Mouse (Mus musculus) heart, postnatal 0 days (tissue): ENCODE measurements around the gene Rbm47. TPM values are rescaled to one million over a fixed set of nuclear protein-coding genes. Genes with fewer than 3 reads are reported as not detected.

Experiments used
- ATAC-seq: fragments of 200-750 bp; cut with Nextera tagmentation; 2 replicates; pipeline ENCODE4 v1.8.0; 2017; ENCODE audit warnings: low read depth, moderate number of reproducible peaks, moderate library complexity; ENCODE audit not compliant: insufficient read depth
- DNase-seq: peaks from one replicate; pipeline ENCODE4 v3.0.0-alpha.2; 2016; ENCODE audit warnings: low spot score
- H3K27ac ChIP-seq: fragments of 300-500 bp; sonication (generic); 2 replicates; pipeline ENCODE4 v1.5.1; 2014; ENCODE audit warnings: low read depth, mild to moderate bottlenecking
- H3K27me3 ChIP-seq: fragments of 300-500 bp; sonication (generic); 2 replicates; pipeline ENCODE4 v1.6.1; 2014; ENCODE audit warnings: low read length, mixed read lengths; ENCODE audit not compliant: control insufficient read depth, insufficient read depth
- H3K36me3 ChIP-seq: fragments of 300-500 bp; sonication (generic); replicated peaks from 2 replicates; pipeline ENCODE4 v1.6.1; 2014; ENCODE audit warnings: low read length, mixed read lengths; ENCODE audit not compliant: control insufficient read depth, insufficient read depth
- H3K4me1 ChIP-seq: fragments of 300-500 bp; sonication (generic); 2 replicates; pipeline ENCODE4 v1.6.1; 2014; ENCODE audit warnings: antibody characterized with exemption; ENCODE audit not compliant: control insufficient read depth, insufficient read depth
- H3K4me2 ChIP-seq: fragments of 300-500 bp; sonication (generic); 2 replicates; pipeline ENCODE4 v1.6.1; 2014; ENCODE audit warnings: low read depth, mild to moderate bottlenecking, low read length, moderate library complexity
- H3K4me3 ChIP-seq: fragments of 300-500 bp; sonication (generic); 2 replicates; pipeline ENCODE4 v1.5.1; 2014; ENCODE audit warnings: low read depth, low read length
- H3K9ac ChIP-seq: fragments of 300-500 bp; sonication (generic); replicated peaks from 2 replicates; pipeline ENCODE4 v1.6.1; 2014; ENCODE audit warnings: low read depth, low read length, mixed read lengths
- H3K9me3 ChIP-seq: fragments of 300-500 bp; sonication (generic); replicated peaks from 2 replicates; pipeline ENCODE4 v1.6.1; 2016; ENCODE audit warnings: low read length; ENCODE audit not compliant: control insufficient read depth
- CTCF ChIP-seq: IDR thresholded peaks from 2 replicates; pipeline ENCODE4 v1.5.1; 2016; ENCODE audit warnings: antibody characterized with exemption, control low read depth, low read depth
- EP300 ChIP-seq: IDR thresholded peaks from 2 replicates; pipeline ENCODE4 v1.6.1; 2016; ENCODE audit warnings: antibody characterized with exemption, low read depth
- WGBS: fragments of 180-500 bp; shearing (Covaris S2); extraction: QIAGEN DNeasy Blood & Tissue Kit; methylation state at CpG from one replicate; pipeline ENCODE4 v1.1.7; 2014; 5-methylcytosine and 5-hydroxymethylcytosine counted together
- polyA plus RNA-seq: library from polyadenylated mRNA; unstranded; fragments of >200 nt; fragmentation: Nextera tagmentation; extraction: Ambion mirVana; gene quantifications from 2 replicates; pipeline ENCODE4 v1.2.1, GENCODE M21; 2015
- total RNA-seq: library from RNA; depleted of rRNA; stranded (reverse); fragments of >200 nt; gene quantifications from 2 replicates; pipeline ENCODE4 v1.2.3, GENCODE M21; 2014; ENCODE audit warnings: low replicate concordance

The Rbm47 gene
- total and polyA plus RNA-seq, 2 experiments from 2014 or later = 1.1 to 11.2 TPM

DNA sequence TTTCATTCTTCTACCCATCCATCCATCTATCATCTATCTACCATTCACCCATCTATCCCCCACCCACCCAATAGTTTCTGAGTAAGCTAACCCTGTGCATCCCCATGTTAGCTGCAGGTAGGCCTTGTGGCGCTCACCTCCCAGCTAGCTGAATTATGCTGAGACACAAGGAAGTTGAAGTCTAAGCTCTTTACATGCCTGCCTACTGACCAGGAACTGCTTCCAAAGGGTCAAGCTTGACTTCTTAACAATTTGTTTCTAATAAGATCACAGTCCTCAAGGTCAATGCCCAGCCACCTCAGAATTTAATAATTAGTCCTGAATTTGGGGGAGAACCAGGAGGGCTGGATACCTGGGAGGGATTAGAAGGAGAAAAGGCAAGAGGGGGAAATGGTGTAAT lies 140.1 kb downstream of the Rbm47 start:
- ATAC-seq (no peak), DNase-seq (no peak)
- Histone ChIP-seq H3K36me3 (no peaks in the 10 kb centered on the region), H3K9me3 (no peaks in the 10 kb centered on the region), H3K27me3 (no peaks in the 10 kb centered on the region), H3K4me1 (no peaks in the 10 kb centered on the region), H3K4me2 (no peak overlapping the region), H3K4me3 (no peak overlapping the region), H3K9ac (no peak overlapping the region), H3K27ac (no peak overlapping the region)
- WGBS = 97% methylated on average over 1 of the region's 1 CpGs
- TF ChIP-seq EP300 (no peak), CTCF (no peak)

GRCm38 (mm10) chr5:66031699-66032098 lies 141.2 kb downstream of the Rbm47 start:
- Histone ChIP-seq H3K36me3 (no peaks in the 10 kb centered on the region), H3K4me1 (no peaks in the 10 kb centered on the region), H3K9ac (no peak overlapping the region), H3K27me3 (no peaks in the 10 kb centered on the region), H3K9me3 (no peaks in the 10 kb centered on the region), H3K4me3 (no peak overlapping the region), H3K27ac (no peak overlapping the region), H3K4me2 (no peak overlapping the region)
- 72% methylated on average over 5 of the region's 5 CpGs for WGBS
- ATAC-seq = no peak
- no peak for TF ChIP-seq EP300
- TF ChIP-seq CTCF = no peak
- no peak for DNase-seq

GRCm38 (mm10) chr5:66028232-66028631 lies 144.7 kb downstream of the Rbm47 start:
- H3K4me1 ChIP-seq = no peaks in the 10 kb centered on the region
- no peak for TF ChIP-seq EP300
- TF ChIP-seq CTCF = no peak
- H3K27me3 ChIP-seq = no peaks in the 10 kb centered on the region
- no peak overlapping the region for H3K27ac ChIP-seq
- no peaks in the 10 kb centered on the region for H3K36me3 ChIP-seq
- H3K4me2 ChIP-seq = no peak overlapping the region
- ATAC-seq (no peak), DNase-seq (no peak)
- H3K9ac ChIP-seq = no peak overlapping the region
- 85% methylated on average over 5 of the region's 5 CpGs for WGBS
- H3K9me3 ChIP-seq = no peaks in the 10 kb centered on the region
- H3K4me3 ChIP-seq = no peak overlapping the region

GRCm38 (mm10) chr5:66027206-66027605 lies 145.7 kb downstream of the Rbm47 start:
- Histone ChIP-seq H3K9ac (no peak overlapping the region), H3K27ac (no peak overlapping the region), H3K4me2 (no peak overlapping the region), H3K4me1 (no peaks in the 10 kb centered on the region), H3K36me3 (no peaks in the 10 kb centered on the region), H3K9me3 (no peaks in the 10 kb centered on the region), H3K27me3 (no peaks in the 10 kb centered on the region), H3K4me3 (no peak overlapping the region)
- WGBS = 92% methylated on average over 8 of the region's 8 CpGs
- DNase-seq (no peak), ATAC-seq (no peak)
- TF ChIP-seq EP300 = no peak
- no peak for TF ChIP-seq CTCF

DNA sequence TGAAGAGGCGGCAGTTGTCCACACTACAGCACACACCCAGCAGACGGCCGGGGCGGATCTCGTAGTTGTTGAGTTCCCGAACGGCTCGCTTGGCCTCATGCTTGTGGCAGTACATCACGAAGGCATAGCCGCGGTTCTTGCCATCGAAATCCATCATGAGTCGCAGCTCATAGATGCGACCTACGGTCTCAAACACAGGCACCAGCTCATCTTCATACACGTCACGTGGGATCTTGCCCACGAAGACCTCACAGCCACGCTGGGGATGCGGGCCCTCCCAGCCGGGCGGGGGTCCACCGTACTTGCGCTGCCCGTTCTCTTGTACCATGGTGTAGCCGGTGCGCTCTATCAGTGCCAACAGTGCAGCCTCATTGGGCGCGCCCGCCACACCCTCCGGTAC lies 146.1 kb downstream of the Rbm47 start:
- no peak overlapping the region for H3K27ac ChIP-seq
- no peak for ATAC-seq
- no peaks in the 10 kb centered on the region for H3K9me3 ChIP-seq
- no peaks in the 10 kb centered on the region for H3K27me3 ChIP-seq
- no peak overlapping the region for H3K4me2 ChIP-seq
- no peak for DNase-seq
- H3K36me3 ChIP-seq = no peaks in the 10 kb centered on the region
- TF ChIP-seq CTCF (no peak), EP300 (no peak)
- WGBS = 98% methylated on average over 31 of the region's 31 CpGs
- no peak overlapping the region for H3K4me3 ChIP-seq
- no peaks in the 10 kb centered on the region for H3K4me1 ChIP-seq
- H3K9ac ChIP-seq = no peak overlapping the region

- TF ChIP-seq CTCF (no peak), EP300 (no peak)
- Histone ChIP-seq H3K36me3 (no peaks in the 10 kb centered on the region), H3K4me2 (no peak overlapping the region), H3K27ac (no peak overlapping the region), H3K9me3 (no peaks in the 10 kb centered on the region), H3K4me1 (no peaks in the 10 kb centered on the region), H3K27me3 (no peaks in the 10 kb centered on the region), H3K9ac (no peak overlapping the region), H3K4me3 (no peak overlapping the region)
- ATAC-seq = no peak
- no peak for DNase-seq
- 83% methylated on average over 2 of the region's 2 CpGs for WGBS
These were observed 157.4 kb downstream of the Rbm47 start for GRCm38 (mm10) chr5:66015449-66015961.
